Mouse (Mus musculus) bone marrow, adult 2 months (tissue): ENCODE data around the gene Stard3. TPM values are rescaled to one million over a fixed set of nuclear protein-coding genes. Genes with fewer than 3 reads are reported as not detected.

Experiments used
- H3K27ac ChIP-seq: fragments of 200-500 bp; 2 replicates; pipeline ENCODE4 v1.5.1; 2012; ENCODE audit warnings: low read depth, mild to moderate bottlenecking, control low read depth, inconsistent platforms, low read length; ENCODE audit not compliant: control insufficient read depth, poor library complexity, insufficient read depth
- H3K4me1 ChIP-seq: fragments of 200-500 bp; 2 replicates; pipeline ENCODE4 v1.6.1; 2011; ENCODE audit warnings: low read length; ENCODE audit not compliant: control insufficient read depth, insufficient read depth
- H3K4me3 ChIP-seq: fragments of 200-500 bp; replicated peaks from 2 replicates; pipeline ENCODE3; 2011; ENCODE audit warnings: mild to moderate bottlenecking, low read depth, low read length, control low read depth; ENCODE audit not compliant: control insufficient read depth
- CTCF ChIP-seq: fragments of 200-500 bp; IDR thresholded peaks from 2 replicates; pipeline ENCODE4 v1.5.1; 2011; ENCODE audit warnings: low read length, control low read depth; ENCODE audit not compliant: control insufficient read depth, insufficient read depth
- POLR2A ChIP-seq: fragments of 200-500 bp; IDR thresholded peaks from 2 replicates; pipeline ENCODE4 v1.6.1; 2011; ENCODE audit warnings: low read depth, mild to moderate bottlenecking, control low read depth, low read length, borderline replicate concordance; ENCODE audit not compliant: control insufficient read depth
- WGBS: fragments of 180-500 bp; shearing (Covaris S2); methylation state at CpG from one replicate; pipeline ENCODE4 v1.1.7; 2018; 5-methylcytosine and 5-hydroxymethylcytosine counted together
- polyA plus RNA-seq: library from polyadenylated mRNA; stranded (reverse); fragments of >200 nt; gene quantifications from 2 replicates; pipeline ENCODE4 v1.2.4, GENCODE M21; 2011; ENCODE audit warnings: low replicate concordance; ENCODE audit not compliant: missing spikeins, insufficient read depth, insufficient read length

The Stard3 gene
- polyA plus RNA-seq, 1 experiment, result 32.3 TPM

DNA sequence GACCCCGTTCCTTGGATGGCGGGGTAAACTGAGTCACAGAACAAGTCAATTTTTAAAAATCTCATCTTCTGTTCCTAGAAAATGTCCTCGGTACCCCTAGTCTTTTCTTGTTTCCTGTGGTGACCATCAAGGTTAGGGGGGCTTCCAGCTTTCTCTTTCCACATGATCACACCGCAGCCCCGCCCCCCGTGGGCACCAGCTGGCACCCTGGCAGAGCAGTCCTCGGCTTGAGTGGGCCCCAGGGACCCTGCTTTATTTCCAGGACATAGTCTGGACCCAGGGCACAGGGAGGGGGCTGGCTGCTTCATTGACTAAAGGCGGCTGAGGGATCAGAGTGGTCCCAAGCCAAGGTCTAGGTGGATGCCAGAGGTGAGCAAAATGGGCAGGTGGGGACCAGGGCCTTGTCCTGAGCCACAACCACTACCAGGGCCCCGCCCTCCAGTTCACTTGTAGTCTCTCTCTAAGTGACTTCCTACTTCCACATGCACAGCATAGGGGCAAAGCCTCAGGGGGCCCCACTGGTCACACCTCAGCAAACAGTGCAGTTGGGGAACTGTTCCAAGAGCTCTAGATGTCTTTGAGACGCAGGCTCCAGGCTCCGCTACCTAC is 18.4 kb upstream of the Stard3 start:
- Histone ChIP-seq H3K4me3 (no peak overlapping the region), H3K27ac (peak overlapping the region; percentile 44; the same call in 1 of the 2 replicates), H3K4me1 (no peaks in the 10 kb centered on the region; the same call in 1 of the 2 replicates)
- 11% methylated on average over 11 of the region's 11 CpGs for WGBS
- TF ChIP-seq POLR2A (no peak), CTCF (no peak)

DNA sequence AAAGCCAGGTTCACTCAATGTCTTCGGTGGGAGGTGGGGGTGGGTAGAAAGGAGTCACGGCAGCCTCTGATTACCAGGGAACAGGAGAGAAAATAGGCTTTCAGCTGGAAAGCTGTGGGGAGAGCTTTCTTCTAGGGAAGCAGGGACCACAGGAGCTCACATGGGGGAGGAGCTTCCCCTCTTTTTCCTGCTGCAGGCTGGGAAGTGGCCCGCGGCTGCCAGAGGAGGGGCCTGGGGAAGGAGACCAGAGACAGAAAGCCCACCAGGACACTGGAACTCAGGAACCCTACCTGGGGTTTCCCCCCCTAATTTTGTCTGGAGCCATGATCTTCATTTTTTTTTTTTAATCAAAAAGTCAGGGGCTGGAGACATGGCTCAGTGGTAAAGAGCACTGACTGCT is 17.6 kb upstream of the Stard3 start:
- no peaks in the 10 kb centered on the region; the same call in 1 of the 2 replicates for H3K4me1 ChIP-seq
- no peak overlapping the region for H3K27ac ChIP-seq
- no peak for TF ChIP-seq CTCF
- TF ChIP-seq POLR2A, result no peak
- WGBS, result 8% methylated on average over 4 of the region's 4 CpGs
- no peak overlapping the region for H3K4me3 ChIP-seq

DNA sequence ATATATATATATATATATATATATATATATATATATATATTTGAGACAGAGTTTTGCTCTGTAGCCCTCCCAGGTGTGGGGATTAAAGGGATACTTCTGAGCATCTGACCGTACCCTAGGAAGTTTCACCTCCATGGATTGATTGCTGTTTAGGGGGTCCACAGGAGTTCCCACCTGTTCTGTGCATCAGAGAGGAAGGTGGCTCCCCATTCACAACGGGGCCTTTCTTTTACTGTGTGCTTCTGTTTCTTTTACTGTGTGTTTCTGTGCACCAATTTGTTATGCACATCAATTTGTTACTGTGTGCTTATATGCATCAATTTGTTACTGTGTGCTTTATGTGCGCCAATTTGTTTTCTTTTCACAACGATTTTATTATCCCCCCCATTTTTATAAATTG is 17.0 kb upstream of the Stard3 start:
- no peak overlapping the region for H3K27ac ChIP-seq
- 56% methylated on average over 4 of the region's 4 CpGs for WGBS
- no peaks in the 10 kb centered on the region; the same call in 1 of the 2 replicates for H3K4me1 ChIP-seq
- TF ChIP-seq CTCF, result no peak
- TF ChIP-seq POLR2A, result no peak
- no peak overlapping the region for H3K4me3 ChIP-seq

DNA sequence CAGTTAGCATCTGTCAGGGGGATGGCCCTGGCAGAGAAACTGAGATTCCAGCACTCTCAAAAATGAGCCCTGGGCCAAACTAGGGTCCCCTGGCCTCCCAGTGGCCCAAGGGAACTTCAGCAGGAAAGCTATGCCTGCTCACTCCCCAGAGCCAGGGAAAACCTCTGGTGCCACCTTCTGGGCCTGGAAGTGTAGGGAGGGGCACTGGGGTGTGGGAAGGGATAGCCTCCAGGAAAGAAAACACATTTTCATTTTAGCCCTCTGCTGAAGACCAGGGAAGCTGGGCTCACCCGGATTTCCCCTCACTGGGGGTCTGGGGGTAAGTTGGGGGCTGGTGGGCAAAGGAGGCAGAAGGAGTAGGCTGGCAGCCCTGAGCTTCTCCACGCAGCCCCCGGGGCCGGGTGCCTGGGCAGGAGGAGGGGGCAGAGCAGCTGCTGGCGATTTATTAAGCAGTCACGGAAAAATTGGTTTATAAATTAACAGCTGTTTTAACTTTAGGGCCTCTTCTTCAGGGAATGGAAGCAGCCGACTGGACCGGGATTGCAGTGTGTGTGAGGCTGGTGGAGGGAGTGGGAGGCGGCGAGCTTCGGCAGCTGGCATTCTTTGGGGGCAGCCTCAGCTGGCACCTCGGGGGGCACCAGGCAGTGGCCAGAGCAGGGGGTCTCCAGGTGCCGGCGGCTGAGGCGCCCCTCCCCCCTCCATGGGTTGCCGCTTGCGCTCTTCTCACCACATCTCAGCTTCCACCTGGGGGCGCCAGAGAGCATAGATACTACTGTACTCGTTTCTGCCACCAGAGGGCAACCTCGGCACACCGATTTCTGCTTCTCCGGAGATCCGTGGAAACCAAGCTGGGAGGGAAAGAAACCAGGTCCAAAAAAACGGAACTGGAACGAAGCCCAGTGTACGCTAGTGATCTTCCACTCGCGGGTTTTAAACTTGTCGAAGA is 15.9 kb upstream of the Stard3 start:
- peak; percentile 100 for TF ChIP-seq CTCF
- no peak for TF ChIP-seq POLR2A
- Histone ChIP-seq H3K27ac (no peak overlapping the region), H3K4me3 (no peak overlapping the region), H3K4me1 (no peaks in the 10 kb centered on the region; the same call in 1 of the 2 replicates)
- WGBS, result 4% methylated on average over 29 of the region's 29 CpGs

DNA sequence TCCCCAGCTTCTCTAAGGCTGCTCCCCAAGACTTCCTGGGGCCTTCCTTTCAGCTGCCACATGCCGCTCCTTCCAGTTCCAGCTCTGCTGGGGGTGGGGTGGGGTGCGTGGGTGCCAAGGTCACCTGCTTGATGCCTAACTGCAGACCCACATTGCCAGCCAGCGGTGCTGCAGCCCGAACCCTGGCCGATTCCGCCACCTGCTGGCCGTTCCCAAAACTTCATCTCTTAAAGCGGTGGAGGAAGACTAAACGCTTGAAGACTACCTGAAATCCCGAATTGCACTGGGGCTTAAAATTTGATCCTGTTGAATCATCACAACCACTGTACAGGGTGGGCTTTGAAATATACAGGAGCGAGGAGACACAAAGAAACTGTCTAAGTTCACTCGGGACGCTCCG is 12.9 kb upstream of the Stard3 start:
- TF ChIP-seq POLR2A (no peak), CTCF (peak; percentile 76)
- 3% methylated on average over 14 of the region's 14 CpGs for WGBS

DNA sequence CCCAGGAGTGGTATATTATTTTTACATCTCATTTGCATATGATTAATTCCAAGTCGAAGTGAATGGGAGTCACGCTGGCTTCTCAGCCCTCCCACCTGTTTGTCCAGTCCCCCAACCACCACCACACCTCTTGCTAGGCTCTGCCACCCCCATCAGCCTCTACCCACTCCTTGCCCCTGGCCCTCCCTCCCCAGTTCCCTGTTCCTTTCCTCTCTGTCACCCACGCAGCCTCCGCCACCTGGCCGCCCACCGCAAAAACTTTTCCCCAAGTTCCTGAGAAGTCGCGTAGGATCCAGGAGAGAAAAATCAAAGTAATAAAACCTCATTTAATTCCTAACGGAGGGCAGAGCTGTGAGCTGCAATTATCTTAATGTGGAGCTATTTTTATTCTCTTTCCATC is 12.0 kb upstream of the Stard3 start:
- H3K4me3 ChIP-seq, result no peak overlapping the region
- WGBS, result 11% methylated on average over 9 of the region's 9 CpGs
- no peak overlapping the region for H3K27ac ChIP-seq
- TF ChIP-seq POLR2A, result no peak
- no peaks in the 10 kb centered on the region for H3K4me1 ChIP-seq

More for the DNA sequence above, 12.9 kb upstream of the Stard3 start:
- no peak overlapping the region for H3K4me3 ChIP-seq
- H3K4me1 ChIP-seq, result no peaks in the 10 kb centered on the region; the same call in 1 of the 2 replicates
- no peak overlapping the region for H3K27ac ChIP-seq

DNA sequence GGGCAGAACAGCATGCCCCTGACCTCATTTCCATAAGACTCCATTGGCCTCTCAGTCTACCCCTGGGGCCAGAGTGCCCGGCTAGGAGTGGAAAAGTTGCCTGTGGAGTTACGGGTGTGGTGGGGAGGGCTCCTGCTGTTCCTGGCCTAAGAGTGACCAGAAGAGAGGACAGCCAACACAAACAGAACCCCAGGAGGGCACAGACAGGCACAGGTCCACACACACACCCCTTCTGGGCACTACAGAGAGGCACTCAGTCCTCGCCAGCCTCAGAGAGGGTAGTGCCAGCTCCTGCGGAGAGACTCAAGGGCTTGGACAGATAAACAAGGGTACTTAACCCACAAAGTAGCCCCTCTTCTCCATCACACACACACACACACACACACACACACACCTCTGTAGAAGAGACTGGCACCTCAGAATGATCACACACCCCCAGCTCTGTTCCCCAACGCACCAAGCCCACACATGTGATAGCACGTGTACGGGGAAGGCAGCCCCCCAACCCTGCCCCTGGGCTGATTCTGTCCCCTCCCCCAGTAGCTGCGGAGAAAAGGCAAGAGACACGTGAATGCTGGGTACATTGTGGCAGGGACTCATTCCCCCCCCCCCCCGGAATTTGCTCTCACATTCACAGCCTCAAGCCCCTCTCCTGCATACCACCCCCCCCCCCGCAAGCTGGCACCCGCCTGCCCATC is 10.6 kb upstream of the Stard3 start:
- no peak overlapping the region for H3K27ac ChIP-seq
- no peak overlapping the region for H3K4me3 ChIP-seq
- 19% methylated on average over 12 of the region's 12 CpGs for WGBS
- H3K4me1 ChIP-seq, result no peaks in the 10 kb centered on the region
- TF ChIP-seq POLR2A (no peak), CTCF (no peak)

DNA sequence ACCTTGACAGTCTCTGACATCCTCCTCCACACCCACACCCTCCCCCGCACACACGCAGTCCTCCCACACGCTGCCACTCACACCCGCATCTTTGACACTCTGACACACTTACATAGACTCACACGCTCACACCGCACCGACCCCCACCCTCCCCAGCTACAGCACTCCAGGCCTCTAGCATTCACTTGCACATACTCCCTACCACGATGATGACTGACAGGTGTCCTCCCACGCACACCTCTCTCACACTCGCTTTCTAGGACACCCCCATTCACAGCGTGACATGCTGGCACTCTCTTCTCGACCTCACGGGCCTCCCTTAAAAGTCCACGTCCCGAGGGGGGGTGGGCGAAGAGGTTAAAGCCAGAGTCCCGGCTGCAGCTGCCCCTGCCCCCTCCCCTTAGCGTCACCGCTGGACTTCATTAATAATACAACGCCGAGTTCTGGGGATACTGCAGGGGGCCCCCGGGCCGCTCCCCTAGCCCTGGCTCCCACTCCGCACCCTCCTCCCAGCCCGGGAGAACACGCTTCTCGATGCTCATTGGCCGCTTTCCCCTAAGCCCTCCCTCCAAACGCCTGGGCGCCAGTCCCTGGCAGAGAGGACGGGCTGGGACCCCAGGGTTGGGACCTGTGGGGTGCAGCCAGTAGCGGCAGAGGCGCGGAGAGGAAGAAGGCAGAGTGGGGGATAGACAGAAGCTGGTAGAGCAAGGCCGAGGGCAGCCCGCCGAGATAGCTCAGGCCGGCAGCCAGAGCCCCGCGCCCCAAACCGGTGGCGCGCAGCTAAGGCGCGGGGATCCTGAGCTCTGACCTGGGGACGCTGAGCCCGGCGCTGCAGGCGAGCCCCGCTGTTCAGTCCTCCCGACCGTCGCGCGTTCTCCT is 9.8 kb upstream of the Stard3 start, which contains the start of gene Ppp1r1b:
Gene Ppp1r1b (plus strand): TSS at position 322 of the 879 bp plus-strand sequence.
- no peak within 1 kb of the TSS for H3K27ac ChIP-seq
- no peak within 1 kb of the TSS for H3K4me3 ChIP-seq
- TF ChIP-seq CTCF, result no peak
- no peaks in the 10 kb centered on the region for H3K4me1 ChIP-seq
- WGBS, result 3% methylated on average over 55 of the region's 55 CpGs
